Mouse (Mus musculus) urinary bladder, postnatal 4 days (tissue): Measurements from ENCODE around the gene Cers5.
"Not testable (repeated sequence)": the region's sequence is repeated elsewhere in the genome, so short reads cannot be mapped to it uniquely, and the experiment has no call there.

ENCODE experiments used
- DNase-seq, 2 experiments: peaks; one replicate each; pipeline ENCODE4 v3.0.0; 2021 to 2022; ENCODE audit warnings: low spot score in 2 of 2

Gene Cers5

GRCm38 (mm10) chr15:99710221-99711190 is 62.2 kb downstream of the Cers5 start:
- DNase-seq: no peak

- no peak for DNase-seq
Observed at GRCm38 (mm10) chr15:99708176-99708575, 64.5 kb downstream of the Cers5 start.

GRCm38 (mm10) chr15:99705440-99706048 is 67.1 kb downstream of the Cers5 start, which contains the start of gene Gm17349:
Gene Gm17349 (minus strand): TSS chr15:99705490.
- no peak for DNase-seq

GRCm38 (mm10) chr15:99704881-99705280 is 67.8 kb downstream of the Cers5 start:
- DNase-seq: no peak

GRCm38 (mm10) chr15:99704041-99704681 is 68.5 kb downstream of the Cers5 start:
- no peak for DNase-seq

GRCm38 (mm10) chr15:99703676-99704040 is 69.0 kb downstream of the Cers5 start:
- no peak for DNase-seq

GRCm38 (mm10) chr15:99703104-99703503 is 69.6 kb downstream of the Cers5 start:
- DNase-seq: no peak

GRCm38 (mm10) chr15:99701999-99702900 is 70.4 kb downstream of the Cers5 start, which contains the start of gene Smarcd1:
Gene Smarcd1 (plus strand): TSS chr15:99702129.
- peak; percentile 89 to 92 for DNase-seq

- not testable (repeated sequence) for DNase-seq
Observed at GRCm38 (mm10) chr15:99701640-99701998, 71.1 kb downstream of the Cers5 start.

- no peak for DNase-seq
Observed at GRCm38 (mm10) chr15:99700219-99701106, 72.2 kb downstream of the Cers5 start.

- no peak for DNase-seq
Observed at GRCm38 (mm10) chr15:99699715-99700114, 73.0 kb downstream of the Cers5 start.

- DNase-seq: no peak
Observed at GRCm38 (mm10) chr15:99698533-99699085, 74.1 kb downstream of the Cers5 start.

- DNase-seq: no peak
Observed at GRCm38 (mm10) chr15:99697309-99697708, 75.4 kb downstream of the Cers5 start.

GRCm38 (mm10) chr15:99691976-99692375 is 80.7 kb downstream of the Cers5 start:
- DNase-seq: no peak

GRCm38 (mm10) chr15:99690924-99691323 is 81.8 kb downstream of the Cers5 start:
- DNase-seq: no peak

- DNase-seq: peak in 1 of 2 experiments; percentile 67
Observed at GRCm38 (mm10) chr15:99688712-99689111, 84.0 kb downstream of the Cers5 start.
